ENCODE assay signal across 19 mouse cellular contexts in genomic region chr12:106156837-106157236, GRCm38 (mm10).
A peak's percentile ranks its signal among the peaks of the same experiment; 100 is the strongest.
DNase-seq lines count a peak whose midpoint lies in the region.
"Had no signal": no experiment of that assay in that cellular context is flagged by ENCODE, and none has a peak within 500 bp of the region (broad histone marks: within the 10 kb centered on the region; RNA-seq: fewer than 3 reads in every experiment).

No protein-coding gene starts in this region.

- intact Hi-C loops in left cerebral cortex, postnatal 4 days (cut with DNase I) = no loop called here
- intact Hi-C loops in left cerebral cortex, postnatal 25 days (cut with DNase I) = loop anchor here (5.0 kb wide), 1 partner anchor 175 kb away; no protein-coding TSS in a partner anchor

- peak; percentile 26 for DNase-seq in layer of hippocampus, adult 11-12 months (ENCODE audit: low spot score)
- no peak for DNase-seq in layer of hippocampus, adult 8-10 months (ENCODE audit: low spot score in 2 of 2)
- peak; percentile 7 to 29 for DNase-seq in left cerebral cortex, adult 18-20 months (ENCODE audit: low spot score in 2 of 2)
- DNase-seq in left cerebral cortex, postnatal 4 days = no peak
- DNase-seq in brain, adult 2 months (ENCODE audit: low read depth, low spot score) = peak; percentile 79
- DNase-seq in left cerebral cortex, postnatal 25 days (ENCODE audit: low spot score in 2 of 2) = peak; percentile 42 to 74
- DNase-seq in lung, adult 18-20 months = no peak
- DNase-seq: adrenal gland, postnatal 14 days; cerebellum, adult 18-20 months; cerebellum, postnatal 10 days; gastrocnemius, postnatal 25 days; heart, adult 11 months; heart, postnatal 36 days; kidney, adult 8-10 months; kidney, postnatal 4 days; liver, postnatal 0 days; lung, postnatal 4 days; midbrain, embryonic 14.5 days; retina, postnatal 1 day had no signal

Comparison
In these comparisons a context has a peak if more than half of its experiments do, and no peak if none do; other contexts are left out.
1. DNase-seq: peak in layer of hippocampus, adult 11-12 months (single experiment), left cerebral cortex, adult 18-20 months (2 of 2), brain, adult 2 months (single experiment) and left cerebral cortex, postnatal 25 days (2 of 2); none in layer of hippocampus, adult 8-10 months (0 of 2), left cerebral cortex, postnatal 4 days (single experiment) and lung, adult 18-20 months (0 of 2).